Mouse (Mus musculus): ENCODE measurements around the gene Cfb.
"Not testable (repeated sequence)": the region's sequence is repeated elsewhere in the genome, so short reads cannot be mapped to it uniquely, and the experiment has no call there.

GRCm38 (mm10) chr17:34830776-34831175 is 31.5 kb downstream of the Cfb start:
- not testable (repeated sequence) for TF ChIP-seq POLR2A (IDR thresholded peaks at IDR 0.05; ENCODE audit: low read depth, low read length); CTCF (IDR thresholded peaks at IDR 0.05; ENCODE audit: extremely low read depth, insufficient read length, insufficient replicate concordance, low read depth, low read length)
